Mouse (Mus musculus) right cerebral cortex, postnatal 10 days (tissue): Measurements from ENCODE around the gene Fhad1.
A peak's percentile ranks its signal among the peaks of the same experiment; 100 is the strongest.

ENCODE experiments used
- DNase-seq, 2 experiments: peaks; one replicate each; pipeline ENCODE4 v3.0.0; 2021; ENCODE audit warnings: low spot score in 2 of 2

The Fhad1 gene

GRCm38 (mm10) chr4:141977346-141977745 is 37.5 kb downstream of the Fhad1 start:
- no peak for DNase-seq

DNA sequence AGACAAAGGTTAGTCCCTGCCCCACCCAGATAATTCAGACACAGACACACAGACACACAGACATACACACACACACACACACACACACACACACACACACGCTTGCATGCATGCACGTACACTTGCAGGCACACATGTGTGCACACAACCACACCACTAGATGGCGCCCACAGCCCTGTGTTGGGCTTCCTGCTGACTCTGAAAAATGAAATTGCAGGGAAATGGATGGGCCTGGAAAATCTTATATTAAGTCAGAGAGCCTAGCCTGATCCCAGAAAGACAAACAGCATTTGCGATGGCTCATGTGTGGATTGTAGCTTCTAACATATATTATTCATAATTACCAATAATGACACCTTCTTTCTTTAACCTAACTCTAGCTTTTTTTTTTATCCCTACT is 38.7 kb downstream of the Fhad1 start:
- DNase-seq: peak in 1 of 2 experiments; percentile 71

DNA sequence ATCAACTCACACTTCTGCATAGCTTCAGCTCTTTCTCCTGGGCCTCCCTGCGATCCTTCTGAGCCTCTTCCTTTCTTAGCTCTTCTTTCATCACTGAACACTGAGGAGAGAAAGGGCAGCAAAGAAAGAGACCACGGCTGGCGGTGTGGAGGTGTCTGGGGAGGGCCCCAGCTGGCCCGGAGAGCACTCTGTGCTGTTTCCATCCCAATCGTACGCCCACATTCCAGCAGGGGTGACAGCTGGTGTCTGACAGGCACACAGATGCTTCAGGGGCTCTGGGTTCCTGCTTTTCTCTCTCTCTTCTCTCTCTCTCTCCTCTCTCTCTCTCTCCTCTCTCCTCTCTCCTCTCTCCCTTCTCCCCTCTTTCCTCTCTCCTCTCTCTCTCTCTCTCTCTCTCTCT is 50.3 kb downstream of the Fhad1 start:
- peak; percentile 72 to 82 for DNase-seq

DNA sequence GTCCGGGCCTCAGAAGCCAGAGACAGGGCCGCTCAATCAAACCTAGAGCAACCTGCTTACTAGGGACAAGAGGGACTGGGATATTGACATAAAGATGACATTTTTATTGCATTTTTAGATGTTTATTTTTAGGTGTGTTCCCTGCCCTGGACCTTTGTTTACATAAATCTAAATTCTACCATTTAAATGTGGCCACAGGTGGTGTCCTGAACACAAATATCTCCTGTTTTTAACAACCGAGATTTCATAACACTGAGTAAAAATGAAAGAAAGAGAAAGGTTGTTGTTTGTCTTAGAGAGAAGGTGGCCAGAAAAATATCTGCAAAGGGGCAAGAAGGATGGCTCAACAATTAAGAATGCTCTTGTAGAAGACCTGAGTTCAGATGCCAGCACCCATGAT is 51.0 kb downstream of the Fhad1 start:
- DNase-seq: no peak

DNA sequence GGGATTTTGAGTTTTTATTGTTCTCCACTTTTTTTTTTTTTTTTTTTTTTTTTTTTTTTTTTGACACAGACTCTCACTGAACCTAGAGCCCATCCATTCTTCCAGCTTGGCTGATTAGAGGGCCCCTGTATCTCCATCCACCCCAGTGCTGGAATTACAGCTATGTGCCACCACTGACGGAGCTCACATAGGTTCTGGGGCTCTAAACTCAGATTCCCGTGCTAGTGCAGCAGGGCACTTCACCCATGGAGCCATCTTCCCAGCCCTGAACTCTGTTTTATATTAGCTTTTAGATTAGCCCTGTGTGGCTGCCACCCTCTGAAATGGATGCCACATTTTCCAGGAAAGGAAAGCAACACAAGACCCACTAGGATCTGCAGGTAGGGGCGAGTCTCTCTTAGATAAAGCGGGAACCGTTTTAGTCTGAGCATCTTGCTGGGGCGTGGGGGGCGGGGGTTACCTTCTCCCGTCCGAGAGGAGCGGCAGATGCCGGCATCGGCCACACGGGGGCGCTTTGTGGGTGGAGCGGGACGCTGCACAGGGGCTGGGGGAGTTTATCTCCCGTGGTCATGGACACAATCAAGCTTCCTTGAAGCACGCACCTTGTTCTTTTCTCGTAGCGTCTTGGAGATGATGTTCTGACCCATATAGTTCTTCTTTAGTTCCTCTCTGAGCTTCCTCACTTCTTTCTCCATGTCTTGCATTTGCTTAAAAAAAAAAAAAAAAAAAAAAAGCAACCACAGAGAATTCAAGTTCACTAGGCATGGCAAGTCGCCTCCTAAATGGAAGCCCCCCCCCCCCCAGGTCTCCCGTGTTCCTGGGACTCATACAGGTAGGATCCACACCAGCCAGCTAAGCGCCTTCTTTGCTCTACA is 51.8 kb downstream of the Fhad1 start:
- peak in 1 of 2 experiments; percentile 63 for DNase-seq

- no peak for DNase-seq
Measured at GRCm38 (mm10) chr4:141960037-141960436, 54.8 kb downstream of the Fhad1 start.

DNA sequence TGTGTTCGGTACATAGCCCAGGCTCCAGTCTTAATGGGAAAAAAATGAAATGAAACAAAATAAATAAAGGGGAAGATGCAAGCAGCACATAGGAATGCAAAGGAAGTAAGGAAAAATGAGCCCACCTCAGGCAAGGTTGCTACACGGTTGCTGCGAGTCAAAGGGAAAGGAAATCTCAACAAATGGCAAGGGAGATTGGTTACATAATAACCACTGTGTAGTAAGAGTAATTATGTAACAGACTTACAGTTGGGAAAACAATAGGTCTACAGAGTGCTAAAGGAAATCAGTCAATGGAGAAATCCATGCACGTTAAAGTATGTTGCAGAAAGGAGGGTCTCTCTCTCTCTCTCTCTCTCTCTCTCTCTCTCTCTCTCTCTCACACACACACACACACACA is 55.3 kb downstream of the Fhad1 start:
- DNase-seq: no peak

DNA sequence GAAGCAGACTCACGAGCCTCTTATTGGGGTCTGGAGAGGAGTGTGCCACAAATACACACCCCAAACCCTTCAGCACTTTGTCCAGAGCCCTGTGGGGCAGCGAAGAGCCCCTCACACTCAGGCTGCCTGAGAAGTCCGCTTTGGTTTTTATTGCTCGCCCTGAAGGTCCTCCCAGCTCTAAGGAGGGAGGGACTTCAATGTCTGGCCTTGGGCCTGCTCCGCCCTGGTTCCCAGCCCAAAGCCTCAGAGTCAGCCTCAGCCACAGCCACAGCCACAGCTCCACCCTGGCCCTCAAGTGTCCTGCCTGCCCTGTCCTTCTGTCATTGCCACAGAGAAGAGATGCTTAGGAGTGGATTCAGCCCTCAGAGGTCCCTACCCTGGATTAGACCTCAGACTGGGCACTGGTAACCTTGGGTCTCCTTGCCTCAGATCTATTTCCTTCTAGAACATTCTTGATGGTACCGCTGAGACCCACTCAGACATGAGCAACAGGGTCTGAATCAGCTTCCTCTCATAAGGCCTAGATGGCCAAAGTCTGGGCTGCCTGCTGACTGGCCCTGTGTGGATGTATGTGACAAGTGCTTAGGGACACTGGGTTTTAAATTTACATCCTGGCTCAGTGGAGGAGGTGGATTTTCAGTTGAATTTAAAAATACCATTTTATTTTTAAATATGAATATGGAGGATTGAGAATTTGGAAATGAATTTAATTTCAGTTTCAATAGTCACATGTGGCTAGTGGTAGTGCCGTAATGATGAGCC is 56.1 kb downstream of the Fhad1 start:
- no peak for DNase-seq

DNA sequence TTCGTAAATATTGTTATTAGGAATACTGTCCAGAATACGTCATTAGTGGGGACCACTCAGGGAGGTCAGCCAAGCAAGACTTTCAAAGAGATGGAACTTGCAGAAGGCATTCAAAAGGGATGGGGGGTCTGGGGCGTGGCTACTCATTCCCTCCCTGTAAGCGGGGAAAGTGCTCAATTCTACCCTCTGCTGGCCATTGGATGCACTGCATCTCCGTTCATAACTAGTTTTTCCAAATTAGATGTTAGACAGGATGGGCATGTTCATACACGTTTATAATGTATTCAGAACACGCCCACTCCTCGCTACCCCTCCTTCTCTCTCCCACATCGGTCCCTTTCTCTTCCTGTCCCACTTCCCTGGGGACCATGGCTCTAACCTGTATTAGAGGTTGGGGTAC is 56.7 kb downstream of the Fhad1 start:
- DNase-seq: peak; percentile 86 to 87

GRCm38 (mm10) chr4:141957740-141958139 is 57.1 kb downstream of the Fhad1 start:
- no peak for DNase-seq

- DNase-seq: no peak
Measured at GRCm38 (mm10) chr4:141956931-141957330, 58.0 kb downstream of the Fhad1 start.

- no peak for DNase-seq
Measured at GRCm38 (mm10) chr4:141954770-141955720, 59.8 kb downstream of the Fhad1 start.

- DNase-seq: peak in 1 of 2 experiments; percentile 47
Measured at GRCm38 (mm10) chr4:141953859-141954258, 61.0 kb downstream of the Fhad1 start.

DNA sequence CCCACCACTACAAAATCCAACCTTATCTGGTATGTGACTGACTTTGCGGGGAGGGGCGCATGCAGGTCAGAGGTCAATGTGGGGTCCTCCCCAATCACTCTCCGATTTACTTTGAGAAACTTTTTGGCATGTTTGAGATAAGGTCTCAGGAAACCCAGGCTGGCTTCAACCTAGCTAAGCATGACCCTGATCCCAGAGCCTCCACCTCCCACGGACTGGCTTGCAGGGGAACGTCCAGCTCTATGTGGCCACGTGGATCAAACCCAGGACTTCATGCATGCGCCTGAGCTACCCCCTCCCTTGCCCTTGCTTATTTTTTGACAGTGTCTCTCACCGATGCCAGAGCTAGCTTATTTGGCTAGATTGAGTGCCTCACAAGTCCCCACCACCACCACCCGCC is 61.6 kb downstream of the Fhad1 start:
- DNase-seq: no peak

GRCm38 (mm10) chr4:141952824-141953223 is 62.1 kb downstream of the Fhad1 start:
- no peak for DNase-seq

DNA sequence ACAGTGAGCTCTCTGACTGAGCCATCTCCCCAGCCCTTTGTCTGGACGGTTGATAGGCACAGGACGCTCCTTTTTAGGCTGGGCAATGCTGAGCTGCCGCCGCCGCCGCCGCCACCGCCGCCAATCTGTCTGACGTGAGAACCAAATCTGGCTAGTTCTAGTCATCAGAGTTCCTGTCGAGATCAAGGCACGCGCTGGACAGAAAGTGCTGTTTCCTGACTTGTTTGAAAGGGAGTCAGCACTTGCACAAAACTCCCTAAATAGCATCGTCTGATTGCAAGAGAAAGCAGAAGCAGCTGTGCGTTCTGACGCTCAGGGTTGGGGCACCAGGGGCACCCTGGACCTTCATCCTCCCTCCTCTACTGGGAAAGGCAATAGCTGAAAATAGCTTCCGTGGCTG is 62.8 kb downstream of the Fhad1 start:
- peak; percentile 69 to 76 for DNase-seq

- DNase-seq: peak in 1 of 2 experiments; percentile 49
Measured at GRCm38 (mm10) chr4:141949436-141949835, 65.4 kb downstream of the Fhad1 start.

DNA sequence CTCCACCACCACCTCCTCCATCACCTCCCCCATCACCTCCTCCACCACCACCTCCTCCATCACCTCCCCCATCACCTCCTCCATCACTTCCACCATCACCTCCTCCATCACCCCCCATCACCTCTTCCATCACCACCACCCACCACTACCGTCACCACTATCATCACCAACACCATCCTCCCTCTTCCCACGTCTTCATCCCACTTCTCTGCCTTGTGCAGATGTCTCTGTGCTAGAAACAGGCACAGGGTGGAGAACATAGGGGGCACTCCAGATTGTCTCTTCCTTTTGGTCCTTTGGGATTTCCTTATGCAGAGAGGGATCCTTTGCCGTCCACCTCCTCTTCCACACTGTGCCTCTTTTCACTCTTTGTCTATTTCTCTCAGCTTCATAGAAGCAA is 66.1 kb downstream of the Fhad1 start:
- no peak for DNase-seq

- DNase-seq: no peak
Measured at GRCm38 (mm10) chr4:141942403-141942802, 72.5 kb downstream of the Fhad1 start.

DNA sequence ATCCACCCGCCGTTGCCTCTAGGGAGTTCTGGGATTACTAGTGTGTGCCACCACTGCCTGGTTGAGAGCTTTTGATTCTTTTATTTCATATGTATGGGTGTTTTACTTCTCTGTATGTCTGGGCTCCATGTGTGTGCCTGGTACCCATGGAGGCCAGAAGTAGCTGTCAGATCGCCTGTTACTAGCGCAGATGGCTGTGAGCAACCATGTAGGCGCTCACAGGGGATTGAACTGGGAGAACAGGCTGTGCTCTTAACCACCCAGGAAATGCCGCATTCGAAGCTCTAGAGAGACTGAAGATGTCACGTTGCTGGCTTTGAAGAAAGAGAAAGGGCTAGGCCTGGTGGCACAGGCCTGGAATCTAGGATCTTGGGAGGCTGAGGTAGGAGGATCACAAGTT is 73.6 kb downstream of the Fhad1 start:
- no peak for DNase-seq

DNA sequence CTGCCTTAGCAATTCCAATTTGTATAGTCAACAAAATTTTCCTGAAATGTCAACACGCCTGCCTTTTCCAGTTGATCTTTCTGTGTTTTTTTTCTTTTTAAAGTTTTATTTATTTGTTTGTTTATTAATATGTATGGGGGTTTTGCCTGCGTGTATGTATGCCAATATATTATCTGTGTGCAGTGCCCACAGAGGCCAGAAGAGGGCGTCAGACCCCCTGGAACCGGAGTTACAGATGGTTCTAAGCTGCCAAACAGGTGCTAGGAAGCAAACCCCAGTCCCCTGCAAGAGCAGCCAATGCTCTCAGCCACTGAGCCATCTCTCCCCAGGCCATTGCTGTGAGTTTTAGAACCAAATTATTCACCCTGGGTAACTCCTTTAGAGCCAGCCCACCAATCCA is 76.3 kb downstream of the Fhad1 start:
- no peak for DNase-seq
